Mouse (Mus musculus): ENCODE data around the gene Hsd11b2.
A peak's percentile ranks its signal among the peaks of the same experiment; 100 is the strongest.

The Hsd11b2 gene

GRCm38 (mm10) chr8:105522890-105523289 lies 4.3 kb downstream of the Hsd11b2 start:
- no peak for DNase-seq (ENCODE audit: inconsistent ontology term)

GRCm38 (mm10) chr8:105527110-105527509 lies 8.6 kb downstream of the Hsd11b2 start:
- no peak for DNase-seq (ENCODE audit: inconsistent ontology term)

DNA sequence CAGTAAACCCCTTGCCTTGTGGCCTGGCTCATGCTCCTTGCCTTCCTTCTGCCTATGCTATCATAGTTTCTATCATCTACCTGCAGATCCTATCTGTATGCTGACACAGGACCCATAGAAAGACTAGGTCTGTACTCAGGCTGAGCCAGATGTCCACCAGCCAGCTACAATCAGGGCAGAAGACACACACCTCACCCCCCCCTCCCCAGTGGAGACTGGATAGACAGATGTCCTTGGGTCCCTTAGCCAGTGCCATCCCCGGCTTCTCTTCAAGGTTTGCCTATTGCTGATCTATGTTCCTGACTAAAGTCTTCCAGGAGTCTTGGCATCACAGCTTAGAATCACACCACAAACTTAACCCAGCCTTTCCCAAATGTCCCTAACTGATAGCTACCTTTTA lies 9.7 kb downstream of the Hsd11b2 start:
- no peak for DNase-seq (ENCODE audit: inconsistent ontology term)

DNA sequence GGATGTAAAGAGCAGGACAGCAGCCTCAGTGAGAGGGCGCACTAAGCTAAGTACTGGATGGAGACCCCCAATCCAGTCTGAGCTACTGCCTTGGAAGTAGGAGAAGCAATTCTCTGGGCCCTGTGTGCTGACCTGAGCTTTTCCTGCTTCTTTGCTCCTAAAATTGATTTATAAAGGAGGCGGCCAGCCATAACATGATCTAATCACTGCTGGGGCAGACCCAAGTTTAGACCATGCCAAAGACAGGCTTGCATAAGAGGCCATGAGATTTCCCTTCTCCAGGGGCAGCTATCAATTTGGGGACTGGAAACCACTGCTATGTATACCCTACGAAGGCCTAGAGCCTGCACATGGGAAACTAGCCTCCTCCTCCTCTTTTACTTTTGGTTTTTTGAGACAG lies 10.7 kb downstream of the Hsd11b2 start:
- DNase-seq (ENCODE audit: inconsistent ontology term), result no peak

- peak; percentile 46 for DNase-seq (ENCODE audit: inconsistent ontology term)
These were observed 13.2 kb downstream of the Hsd11b2 start for GRCm38 (mm10) chr8:105531774-105532173.

GRCm38 (mm10) chr8:105533439-105533838 lies 14.9 kb downstream of the Hsd11b2 start:
- no peak for DNase-seq (ENCODE audit: inconsistent ontology term)

DNA sequence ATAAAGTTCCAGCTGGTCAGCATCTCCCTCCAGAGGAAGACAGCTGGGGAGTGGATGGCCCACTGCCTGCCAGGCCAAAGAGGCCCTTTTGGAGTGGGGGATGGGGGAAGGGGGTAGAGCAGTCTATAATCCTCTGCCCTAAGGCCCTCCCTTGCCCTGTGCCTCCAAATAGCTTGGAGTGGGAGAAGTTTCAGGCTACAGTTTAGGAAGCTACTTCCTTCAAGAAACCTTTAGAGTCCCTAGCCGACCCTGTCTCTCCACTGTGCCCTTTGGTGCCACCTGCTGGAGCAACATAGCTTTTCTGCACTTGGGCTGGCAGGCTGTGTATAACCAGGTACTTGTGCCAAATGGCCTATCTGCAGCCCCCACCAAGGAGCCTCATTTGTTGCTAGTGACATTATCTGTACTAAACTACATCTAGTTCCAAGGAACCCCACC lies 15.4 kb downstream of the Hsd11b2 start:
- peak; percentile 47 for DNase-seq (ENCODE audit: inconsistent ontology term)

GRCm38 (mm10) chr8:105536546-105536945 lies 18.0 kb downstream of the Hsd11b2 start:
- DNase-seq (ENCODE audit: inconsistent ontology term), result no peak

DNA sequence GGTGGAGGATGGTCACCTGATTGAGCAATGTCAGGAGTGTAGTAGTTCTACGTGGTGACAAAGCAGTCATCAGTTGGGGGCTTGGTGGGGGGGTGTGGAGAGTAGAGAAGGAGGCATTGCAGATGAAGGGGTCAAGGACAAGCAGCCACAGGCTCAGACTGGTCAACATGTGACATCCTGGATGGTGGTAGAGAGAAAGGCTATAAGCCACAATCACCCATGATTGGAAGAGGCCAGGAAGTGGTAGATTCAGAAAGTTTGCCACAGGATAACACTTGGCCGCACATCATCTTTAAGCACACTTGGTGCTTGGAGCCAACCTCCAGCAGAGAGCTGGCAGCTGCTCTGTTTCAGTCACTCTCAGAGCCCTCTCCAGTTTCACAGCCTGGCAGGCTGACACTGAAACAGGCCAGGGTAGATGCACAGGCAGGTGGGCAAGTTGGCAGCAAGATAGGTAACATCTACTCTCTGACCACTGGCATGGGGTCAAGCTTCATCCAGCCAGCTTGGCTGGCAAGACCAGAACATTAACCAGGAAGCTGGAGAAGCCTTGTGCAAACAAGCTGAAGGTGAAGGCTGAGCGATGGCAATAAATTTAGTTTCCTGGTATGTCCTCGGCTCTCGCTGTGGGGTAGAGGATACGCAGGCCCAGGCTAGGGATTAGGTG lies 18.6 kb downstream of the Hsd11b2 start:
- no peak for DNase-seq (ENCODE audit: inconsistent ontology term)

DNA sequence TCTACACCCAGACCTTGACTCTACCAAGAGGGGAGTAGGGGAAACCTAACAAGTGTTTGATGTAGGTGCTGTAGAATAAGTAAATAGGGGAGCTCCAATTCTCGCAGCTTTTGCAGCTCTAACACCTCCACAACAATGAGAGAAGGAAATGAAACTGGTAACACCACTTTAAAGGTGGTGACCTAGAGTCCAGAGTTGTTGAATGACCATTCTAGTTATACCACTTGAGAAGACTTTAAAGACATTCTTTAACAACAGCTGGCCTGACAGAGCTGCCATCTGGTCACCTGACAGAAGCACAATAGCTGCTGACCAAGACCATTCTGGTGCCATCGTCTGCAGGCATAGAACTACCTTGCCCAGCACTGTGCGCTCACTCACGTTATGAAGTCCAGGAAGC lies 20.4 kb downstream of the Hsd11b2 start:
- no peak for DNase-seq (ENCODE audit: inconsistent ontology term)

- no peak for DNase-seq (ENCODE audit: inconsistent ontology term)
These were observed 23.6 kb downstream of the Hsd11b2 start for GRCm38 (mm10) chr8:105542032-105542656.

- no peak for DNase-seq (ENCODE audit: inconsistent ontology term)
These were observed 24.3 kb downstream of the Hsd11b2 start for GRCm38 (mm10) chr8:105542808-105543207.

GRCm38 (mm10) chr8:105543703-105544102 lies 25.1 kb downstream of the Hsd11b2 start:
- no peak for DNase-seq (ENCODE audit: inconsistent ontology term)

DNA sequence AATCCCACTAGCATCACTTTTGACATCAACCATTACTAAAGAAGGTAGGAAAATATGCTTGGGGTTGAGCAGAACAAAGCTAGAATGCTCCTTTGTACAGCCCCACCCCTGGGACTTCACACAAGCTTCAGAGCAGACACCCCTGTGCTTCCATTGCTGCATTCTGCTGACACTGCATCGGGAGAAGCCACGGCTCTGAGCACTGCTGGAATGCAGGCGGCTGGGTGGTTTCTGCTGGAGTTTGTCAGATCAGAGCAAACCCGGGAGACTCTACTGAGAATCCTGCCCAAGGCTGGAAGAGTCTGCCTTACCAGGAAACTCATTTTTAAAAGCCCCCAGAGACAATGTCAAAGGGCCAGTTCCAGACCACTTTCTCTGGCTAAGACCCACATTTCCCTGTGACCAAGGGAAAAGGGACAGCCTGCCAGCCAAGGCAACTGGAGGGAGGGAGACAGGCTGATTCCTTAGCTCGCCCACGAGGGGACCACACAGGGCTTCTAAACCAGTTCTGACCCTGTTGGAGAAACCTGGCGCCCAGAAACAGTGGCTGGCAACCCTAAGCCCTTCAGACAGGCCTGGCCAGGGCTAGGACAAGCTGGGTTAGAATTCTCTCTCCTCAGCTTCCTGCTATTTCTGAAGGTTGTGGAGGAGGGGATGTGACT lies 26.1 kb downstream of the Hsd11b2 start:
- DNase-seq (ENCODE audit: inconsistent ontology term), result peak; percentile 64

DNA sequence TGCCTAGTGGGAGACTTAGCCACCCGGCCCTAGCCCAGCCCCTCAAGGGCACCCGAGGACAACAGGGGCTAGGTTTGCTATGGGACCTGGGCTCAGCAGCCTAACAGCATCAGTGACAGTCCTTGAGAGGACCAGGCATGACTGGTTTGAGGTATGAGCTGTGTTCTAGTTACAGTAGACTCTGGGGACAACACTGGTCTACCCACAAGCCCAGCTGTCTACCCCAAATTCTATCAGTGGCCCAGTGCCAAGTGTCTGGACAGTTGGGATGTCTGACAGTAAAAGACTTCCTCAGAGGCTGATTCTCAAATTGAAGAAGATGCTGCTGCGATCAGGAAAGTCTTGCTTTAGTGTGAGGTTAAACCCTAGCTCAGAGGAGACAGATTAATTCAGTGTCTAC lies 26.7 kb downstream of the Hsd11b2 start:
- peak; percentile 45 for DNase-seq (ENCODE audit: inconsistent ontology term)

DNA sequence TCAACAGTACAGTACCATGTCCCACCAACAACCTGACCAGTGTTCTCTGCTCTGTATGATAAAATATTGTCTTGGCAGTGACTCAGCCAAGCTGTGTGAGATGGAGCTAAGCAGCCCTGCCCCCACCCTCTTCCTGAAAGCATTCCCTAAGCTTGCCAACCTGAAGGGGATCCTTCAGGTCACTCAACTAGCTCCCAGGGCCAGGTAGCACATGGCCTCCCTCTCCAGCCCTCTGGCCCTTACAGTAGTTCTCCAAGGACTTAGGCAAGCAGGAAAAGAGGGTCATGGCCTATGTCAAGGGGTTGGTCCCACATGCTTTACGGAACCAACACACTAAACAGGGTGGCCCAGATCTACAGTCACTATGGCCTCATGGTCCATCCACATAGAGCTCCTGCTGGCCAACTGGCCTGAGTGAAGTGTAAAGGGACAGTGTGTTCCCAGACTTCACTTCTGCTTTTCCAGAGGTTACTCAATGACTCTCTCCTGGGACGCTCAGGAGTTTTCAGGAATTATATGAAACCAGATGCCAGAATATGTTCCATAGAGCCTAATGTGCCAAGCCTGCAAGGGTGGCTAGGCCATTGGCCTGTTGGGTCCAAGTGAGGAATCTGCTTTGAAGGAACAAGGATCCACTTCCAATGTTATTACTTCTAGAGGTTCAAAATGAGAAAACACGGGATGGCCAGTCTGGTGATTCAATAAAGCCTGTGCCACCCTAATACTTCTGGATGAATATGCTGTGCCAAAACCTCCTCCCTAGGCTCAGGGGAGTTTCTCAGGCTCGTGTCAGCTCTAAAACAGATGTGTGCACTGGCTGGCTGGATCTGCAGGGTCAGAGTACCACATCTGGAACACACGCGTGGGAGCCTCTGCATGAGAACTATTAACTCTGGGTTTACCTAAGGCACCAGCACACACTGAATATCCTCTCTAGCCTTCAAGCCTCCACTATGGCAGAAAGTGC lies 28.1 kb downstream of the Hsd11b2 start:
- no peak for DNase-seq (ENCODE audit: inconsistent ontology term)

GRCm38 (mm10) chr8:105549506-105549905 lies 31.0 kb downstream of the Hsd11b2 start:
- no peak for DNase-seq (ENCODE audit: inconsistent ontology term)

GRCm38 (mm10) chr8:105550083-105550482 lies 31.5 kb downstream of the Hsd11b2 start:
- no peak for DNase-seq (ENCODE audit: inconsistent ontology term)

- DNase-seq (ENCODE audit: inconsistent ontology term), result no peak
These were observed 33.5 kb downstream of the Hsd11b2 start for GRCm38 (mm10) chr8:105552032-105552431.

GRCm38 (mm10) chr8:105552824-105553223 lies 34.3 kb downstream of the Hsd11b2 start:
- DNase-seq (ENCODE audit: inconsistent ontology term), result no peak

GRCm38 (mm10) chr8:105554087-105554486 lies 35.5 kb downstream of the Hsd11b2 start:
- DNase-seq (ENCODE audit: inconsistent ontology term), result peak; percentile 47

GRCm38 (mm10) chr8:105555230-105555629 lies 36.7 kb downstream of the Hsd11b2 start:
- DNase-seq (ENCODE audit: inconsistent ontology term), result no peak

Measured in Muller cell, postnatal 12 days (primary cell).